Mouse (Mus musculus) midbrain, embryonic 14.5 days (tissue): Measurements from ENCODE around the gene Fmo3. TPM values are rescaled to one million over a fixed set of nuclear protein-coding genes. Genes with fewer than 3 reads are reported as not detected.

Experiments
- ATAC-seq: fragments of 200-750 bp; cut with Nextera tagmentation; 2 replicates; pipeline ENCODE4 v1.8.0; 2017; ENCODE audit warnings: moderate number of reproducible peaks, moderate library complexity; ENCODE audit not compliant: low FRiP score, low TSS enrichment
- DNase-seq: peaks from one replicate; pipeline ENCODE4 v3.0.0-alpha.2; 2015
- H3K27ac ChIP-seq: fragments of 300-500 bp; sonication (generic); replicated peaks from 2 replicates; pipeline ENCODE4 v1.5.1; 2014; ENCODE audit warnings: mild to moderate bottlenecking, low read depth, low read length, moderate library complexity
- H3K27me3 ChIP-seq: fragments of 300-500 bp; sonication (generic); 2 replicates; pipeline ENCODE4 v1.6.1; 2014; ENCODE audit warnings: low read length, control low read depth, mixed read lengths; ENCODE audit not compliant: control insufficient read depth, insufficient read depth
- H3K36me3 ChIP-seq: fragments of 300-500 bp; sonication (generic); 2 replicates; pipeline ENCODE4 v1.6.1; 2014; ENCODE audit warnings: low read length, control low read depth; ENCODE audit not compliant: control insufficient read depth, insufficient read depth
- H3K4me1 ChIP-seq: fragments of 300-500 bp; sonication (generic); 2 replicates; pipeline ENCODE4 v1.6.1; 2014; ENCODE audit warnings: mild to moderate bottlenecking, antibody characterized with exemption, low read length, control low read depth; ENCODE audit not compliant: control insufficient read depth, insufficient read depth
- H3K4me2 ChIP-seq: fragments of 300-500 bp; sonication (generic); 2 replicates; pipeline ENCODE4 v1.6.1; 2014; ENCODE audit warnings: mild to moderate bottlenecking, low read length, moderate library complexity
- H3K4me3 ChIP-seq: fragments of 300-500 bp; sonication (generic); replicated peaks from 2 replicates; pipeline ENCODE4 v1.5.1; 2014; ENCODE audit warnings: low read depth, low read length
- H3K9ac ChIP-seq: fragments of 300-500 bp; sonication (generic); replicated peaks from 2 replicates; pipeline ENCODE4 v1.6.1; 2014; ENCODE audit warnings: mild to moderate bottlenecking, low read length, moderate library complexity
- H3K9me3 ChIP-seq: fragments of 300-500 bp; sonication (generic); 2 replicates; pipeline ENCODE4 v1.6.1; 2016; ENCODE audit warnings: low read length, control low read depth, mixed read lengths; ENCODE audit not compliant: control insufficient read depth
- WGBS: fragments of 180-500 bp; shearing (Covaris S2); extraction: QIAGEN DNeasy Blood & Tissue Kit; methylation state at CpG from one replicate; pipeline ENCODE4 v1.1.7; 2014; 5-methylcytosine and 5-hydroxymethylcytosine counted together
- polyA plus RNA-seq: library from polyadenylated mRNA; unstranded; fragments of >200 nt; fragmentation: Nextera tagmentation; extraction: Ambion mirVana; gene quantifications from 2 replicates; pipeline ENCODE4 v1.2.1, GENCODE M21; 2014

Fmo3 gene
- polyA plus RNA-seq, result not detected in 2 replicates

- no peak within 1 kb of the TSS for H3K4me3 ChIP-seq
- no peaks in the 10 kb centered on the region for H3K27me3 ChIP-seq
- ATAC-seq (no peak), DNase-seq (no peak)
- 76% methylated on average over 1 of the region's 1 CpGs for WGBS
- H3K4me1 ChIP-seq, result no peaks in the 10 kb centered on the region
- no peak within 1 kb of the TSS for H3K4me2 ChIP-seq
- no peaks in the 10 kb centered on the region for H3K9me3 ChIP-seq
- H3K36me3 ChIP-seq, result no peaks in the 10 kb centered on the region
- no peak within 1 kb of the TSS for H3K9ac ChIP-seq
- no peak within 1 kb of the TSS for H3K27ac ChIP-seq
Observed at GRCm38 (mm10) chr1:162984428-162984827, at the start of gene Fmo3. Fmo3 (minus strand) TSS chr1:162984528.

- no peak overlapping the region for H3K9ac ChIP-seq
- no peak for DNase-seq
- H3K9me3 ChIP-seq, result no peaks in the 10 kb centered on the region
- H3K27ac ChIP-seq, result no peak overlapping the region
- no peaks in the 10 kb centered on the region for H3K27me3 ChIP-seq
- H3K4me1 ChIP-seq, result no peaks in the 10 kb centered on the region
- no peak overlapping the region for H3K4me3 ChIP-seq
- ATAC-seq, result no peak
- H3K4me2 ChIP-seq, result no peak overlapping the region
- no peaks in the 10 kb centered on the region for H3K36me3 ChIP-seq
Observed at GRCm38 (mm10) chr1:163023075-163023474, 38.7 kb upstream of the Fmo3 start.

GRCm38 (mm10) chr1:163009220-163009619 is 24.9 kb upstream of the Fmo3 start:
- DNase-seq (no peak), ATAC-seq (no peak)
- Histone ChIP-seq H3K4me2 (no peak overlapping the region), H3K4me1 (no peaks in the 10 kb centered on the region), H3K4me3 (no peak overlapping the region), H3K36me3 (no peaks in the 10 kb centered on the region), H3K27ac (no peak overlapping the region), H3K9me3 (no peaks in the 10 kb centered on the region), H3K27me3 (no peaks in the 10 kb centered on the region), H3K9ac (no peak overlapping the region)
- WGBS, result 61% methylated on average over 3 of the region's 3 CpGs

GRCm38 (mm10) chr1:163003496-163003895 is 19.2 kb upstream of the Fmo3 start:
- no peak overlapping the region for H3K9ac ChIP-seq
- no peak overlapping the region for H3K4me3 ChIP-seq
- H3K27ac ChIP-seq, result no peak overlapping the region
- DNase-seq (no peak), ATAC-seq (no peak)
- no peaks in the 10 kb centered on the region for H3K4me1 ChIP-seq
- H3K4me2 ChIP-seq, result no peak overlapping the region
- 86% methylated on average over 2 of the region's 2 CpGs for WGBS
- no peaks in the 10 kb centered on the region for H3K27me3 ChIP-seq
- no peaks in the 10 kb centered on the region for H3K9me3 ChIP-seq
- no peaks in the 10 kb centered on the region for H3K36me3 ChIP-seq

- Histone ChIP-seq H3K4me3 (no peak overlapping the region), H3K4me1 (no peaks in the 10 kb centered on the region), H3K9ac (no peak overlapping the region), H3K9me3 (no peaks in the 10 kb centered on the region), H3K4me2 (no peak overlapping the region), H3K36me3 (no peaks in the 10 kb centered on the region), H3K27ac (no peak overlapping the region), H3K27me3 (no peaks in the 10 kb centered on the region)
- WGBS, result 75% methylated on average over 4 of the region's 4 CpGs
- DNase-seq (no peak), ATAC-seq (no peak)
Observed at GRCm38 (mm10) chr1:163001271-163001829, 17.0 kb upstream of the Fmo3 start.

GRCm38 (mm10) chr1:162987546-162987945 is 3.2 kb upstream of the Fmo3 start:
- no peaks in the 10 kb centered on the region for H3K27me3 ChIP-seq
- WGBS, result 95% methylated on average over 3 of the region's 3 CpGs
- ATAC-seq, result no peak

GRCm38 (mm10) chr1:162986777-162987176 is 2.4 kb upstream of the Fmo3 start:
- Histone ChIP-seq H3K27me3 (no peaks in the 10 kb centered on the region), H3K4me1 (no peaks in the 10 kb centered on the region)

More at GRCm38 (mm10) chr1:162987546-162987945, 3.2 kb upstream of the Fmo3 start:
- Histone ChIP-seq H3K27ac (no peak overlapping the region), H3K4me3 (no peak overlapping the region), H3K36me3 (no peaks in the 10 kb centered on the region), H3K9me3 (no peaks in the 10 kb centered on the region), H3K9ac (no peak overlapping the region), H3K4me1 (no peaks in the 10 kb centered on the region), H3K4me2 (no peak overlapping the region)
- no peak for DNase-seq

GRCm38 (mm10) chr1:162986121-162986748 is 1.9 kb upstream of the Fmo3 start:
- no peak overlapping the region for H3K27ac ChIP-seq
- no peak for DNase-seq
- no peaks in the 10 kb centered on the region for H3K27me3 ChIP-seq
- 92% methylated on average over 2 of the region's 2 CpGs for WGBS
- H3K4me2 ChIP-seq, result no peak overlapping the region
- no peaks in the 10 kb centered on the region for H3K4me1 ChIP-seq
- H3K9me3 ChIP-seq, result no peaks in the 10 kb centered on the region
- H3K4me3 ChIP-seq, result no peak overlapping the region
- ATAC-seq, result no peak
- H3K9ac ChIP-seq, result no peak overlapping the region
- H3K36me3 ChIP-seq, result no peaks in the 10 kb centered on the region

More at GRCm38 (mm10) chr1:162986777-162987176, 2.4 kb upstream of the Fmo3 start:
- 93% methylated on average over 1 of the region's 1 CpGs for WGBS
- ATAC-seq (no peak), DNase-seq (no peak)
- H3K9ac ChIP-seq, result no peak overlapping the region
- no peak overlapping the region for H3K4me2 ChIP-seq
- no peaks in the 10 kb centered on the region for H3K9me3 ChIP-seq
- H3K36me3 ChIP-seq, result no peaks in the 10 kb centered on the region
- no peak overlapping the region for H3K27ac ChIP-seq
- no peak overlapping the region for H3K4me3 ChIP-seq

GRCm38 (mm10) chr1:162963556-162963955 is 20.8 kb downstream of the Fmo3 start:
- WGBS, result 76% methylated on average over 2 of the region's 2 CpGs

More at GRCm38 (mm10) chr1:162963556-162963955, 20.8 kb downstream of the Fmo3 start:
- H3K36me3 ChIP-seq, result no peaks in the 10 kb centered on the region
- H3K27me3 ChIP-seq, result no peaks in the 10 kb centered on the region
- H3K4me2 ChIP-seq, result no peak overlapping the region
- no peak overlapping the region for H3K27ac ChIP-seq
- H3K4me1 ChIP-seq, result no peaks in the 10 kb centered on the region
- H3K9ac ChIP-seq, result no peak overlapping the region
- no peak for DNase-seq
- H3K9me3 ChIP-seq, result no peaks in the 10 kb centered on the region
- ATAC-seq, result no peak
- H3K4me3 ChIP-seq, result no peak overlapping the region
